Mouse (Mus musculus) effector memory CD4-positive, alpha-beta T cell, adult 7 months (primary cell): ENCODE measurements around the gene Kctd15. TPM values are rescaled to one million over a fixed set of nuclear protein-coding genes. Genes with fewer than 3 reads are reported as not detected.

ENCODE experiments used
- polyA plus RNA-seq: library from polyadenylated mRNA; unstranded; fragments of 100-300 nt; shearing (Covaris generic); gene quantifications from one replicate; pipeline ENCODE4 v1.2.1, GENCODE M21; 2017

Gene Kctd15
- not detected for polyA plus RNA-seq

DNA sequence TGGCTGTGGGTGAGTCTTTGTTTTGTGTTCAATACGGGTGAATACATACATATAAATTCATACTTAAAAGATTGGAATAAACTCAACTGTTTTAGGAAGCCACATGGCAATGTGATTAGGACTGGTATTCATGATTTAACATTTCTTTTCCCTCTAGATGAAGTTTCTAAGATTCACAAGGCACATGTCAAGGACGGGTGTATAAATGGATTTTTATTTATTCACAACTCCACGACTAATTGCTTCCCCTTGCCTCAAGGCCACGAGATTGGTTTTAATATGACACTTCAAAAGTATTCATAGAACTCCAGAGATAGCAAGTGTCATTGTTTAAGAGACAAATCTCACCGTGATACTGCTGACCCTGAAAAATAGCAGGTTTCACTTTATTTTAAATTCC, at the start of gene Kctd15:
Kctd15 (minus strand) TSS at position 101 of the 400 bp plus-strand sequence.

Other genes with a start within 250 kb of the Kctd15 start
- gene Chst8, start 156.0 kb upstream of the Kctd15 start, polyA plus RNA-seq: 0.18 TPM